Mouse (Mus musculus) liver, adult 2 months (tissue): Measurements from ENCODE around the gene Ssc5d.

Experiments used
- CTCF ChIP-seq: fragments of 200-500 bp; IDR thresholded peaks from 2 replicates; pipeline ENCODE4 v1.5.1; 2011; ENCODE audit warnings: low read depth, low read length, control low read depth
- POLR2A ChIP-seq: fragments of 200-500 bp; IDR thresholded peaks from 2 replicates; pipeline ENCODE4 v1.6.1; 2011; ENCODE audit warnings: low read length, control low read depth; ENCODE audit not compliant: insufficient read depth; ENCODE audit errors: extremely low read depth

DNA sequence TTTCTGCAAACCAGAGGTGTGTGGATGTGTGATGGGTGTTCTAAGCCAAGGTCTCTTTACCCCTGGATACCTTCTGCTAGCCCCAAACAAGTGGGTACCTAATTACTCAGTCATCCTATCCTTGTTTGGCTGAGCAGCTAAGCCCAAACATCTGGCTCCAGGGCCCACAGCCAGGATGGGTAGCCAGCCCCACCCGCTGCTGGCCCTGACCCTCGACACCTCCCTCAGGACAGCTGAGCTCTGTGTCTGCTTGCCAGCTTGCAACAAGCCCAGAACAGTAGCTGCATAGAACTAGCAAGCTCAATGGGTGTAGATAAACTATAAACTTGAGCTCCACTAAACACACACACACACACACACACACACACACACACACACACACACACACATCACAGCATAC, 22.3 kb downstream of the Ssc5d start:
- TF ChIP-seq CTCF = no peak
- no peak for TF ChIP-seq POLR2A
